Mouse (Mus musculus) brown adipose tissue, adult 24 weeks (tissue): ENCODE data around the gene Pcgf2. TPM values are rescaled to one million over a fixed set of nuclear protein-coding genes. Genes with fewer than 3 reads are reported as not detected.

ENCODE experiments used
- H3K27ac ChIP-seq: fragments of 200-500 bp; replicated peaks from 2 replicates; pipeline ENCODE4 v1.5.1; 2012; ENCODE audit warnings: low read depth, mild to moderate bottlenecking, low read length
- H3K4me1 ChIP-seq: fragments of 200-500 bp; 2 replicates; pipeline ENCODE4 v1.6.1; 2012; ENCODE audit warnings: low read length, mixed read lengths; ENCODE audit not compliant: control insufficient read depth, insufficient read depth, insufficient read length
- H3K4me3 ChIP-seq: fragments of 200-500 bp; 2 replicates; pipeline ENCODE4 v1.5.1; 2012; ENCODE audit warnings: low read depth, mild to moderate bottlenecking, low read length, moderate library complexity; ENCODE audit not compliant: insufficient read depth
- polyA plus RNA-seq: library from polyadenylated mRNA; stranded (reverse); fragments of >200 nt; gene quantifications from 2 replicates; pipeline ENCODE4 v1.2.4, GENCODE M21; 2012; ENCODE audit not compliant: missing spikeins, insufficient read depth, insufficient read length

Pcgf2 gene
- polyA plus RNA-seq, 1 experiment = 12.7 TPM

- H3K4me3 ChIP-seq = no peak overlapping the region
- H3K4me1 ChIP-seq = peaks cover 5% of the 10 kb centered on the region; the same call in 1 of the 2 replicates
- H3K27ac ChIP-seq = no peak overlapping the region
Observed at GRCm38 (mm10) chr11:97733689-97734088, 33.4 kb upstream of the Pcgf2 start.

GRCm38 (mm10) chr11:97728730-97729129 is 28.4 kb upstream of the Pcgf2 start:
- peaks cover 3% of the 10 kb centered on the region; the same call in 1 of the 2 replicates for H3K4me1 ChIP-seq
- H3K27ac ChIP-seq = no peak overlapping the region

GRCm38 (mm10) chr11:97728311-97728710 is 28.0 kb upstream of the Pcgf2 start:
- H3K4me1 ChIP-seq = no peaks in the 10 kb centered on the region
- H3K4me3 ChIP-seq = no peak overlapping the region
- H3K27ac ChIP-seq = no peak overlapping the region

More at GRCm38 (mm10) chr11:97728730-97729129, 28.4 kb upstream of the Pcgf2 start:
- H3K4me3 ChIP-seq = no peak overlapping the region

- no peak overlapping the region for H3K27ac ChIP-seq
- H3K4me1 ChIP-seq = no peaks in the 10 kb centered on the region
- H3K4me3 ChIP-seq = no peak overlapping the region
Observed at GRCm38 (mm10) chr11:97723709-97724108, 23.4 kb upstream of the Pcgf2 start.

GRCm38 (mm10) chr11:97721338-97721737 is 21.0 kb upstream of the Pcgf2 start:
- no peak overlapping the region for H3K4me3 ChIP-seq
- no peak overlapping the region for H3K27ac ChIP-seq
- H3K4me1 ChIP-seq = no peaks in the 10 kb centered on the region

GRCm38 (mm10) chr11:97719041-97719440 is 18.7 kb upstream of the Pcgf2 start:
- no peak overlapping the region for H3K27ac ChIP-seq
- H3K4me3 ChIP-seq = no peak overlapping the region
- no peaks in the 10 kb centered on the region for H3K4me1 ChIP-seq

GRCm38 (mm10) chr11:97718281-97718860 is 18.1 kb upstream of the Pcgf2 start:
- Histone ChIP-seq H3K4me3 (no peak overlapping the region), H3K27ac (no peak overlapping the region), H3K4me1 (no peaks in the 10 kb centered on the region)

- no peak overlapping the region for H3K4me3 ChIP-seq
- H3K27ac ChIP-seq = no peak overlapping the region
- no peaks in the 10 kb centered on the region for H3K4me1 ChIP-seq
Observed at GRCm38 (mm10) chr11:97717369-97718280, 17.3 kb upstream of the Pcgf2 start.

- Histone ChIP-seq H3K27ac (no peak overlapping the region), H3K4me3 (no peak overlapping the region), H3K4me1 (no peaks in the 10 kb centered on the region)
Observed at GRCm38 (mm10) chr11:97716021-97716420, 15.7 kb upstream of the Pcgf2 start.

GRCm38 (mm10) chr11:97714784-97715760 is 14.8 kb upstream of the Pcgf2 start:
- Histone ChIP-seq H3K27ac (no peak overlapping the region), H3K4me3 (no peak overlapping the region), H3K4me1 (no peaks in the 10 kb centered on the region)

- Histone ChIP-seq H3K4me3 (no peak overlapping the region), H3K4me1 (no peaks in the 10 kb centered on the region), H3K27ac (no peak overlapping the region)
Observed at GRCm38 (mm10) chr11:97714356-97714755, 14.1 kb upstream of the Pcgf2 start.

GRCm38 (mm10) chr11:97713896-97714295 is 13.6 kb upstream of the Pcgf2 start:
- Histone ChIP-seq H3K4me3 (no peak overlapping the region), H3K4me1 (no peaks in the 10 kb centered on the region), H3K27ac (no peak overlapping the region)

- H3K4me3 ChIP-seq = no peak overlapping the region
- no peak overlapping the region for H3K27ac ChIP-seq
- no peaks in the 10 kb centered on the region for H3K4me1 ChIP-seq
Observed at GRCm38 (mm10) chr11:97712286-97712685, 12.0 kb upstream of the Pcgf2 start.

- Histone ChIP-seq H3K4me1 (no peaks in the 10 kb centered on the region), H3K27ac (no peak overlapping the region), H3K4me3 (no peak overlapping the region)
Observed at GRCm38 (mm10) chr11:97711200-97711900, 11.1 kb upstream of the Pcgf2 start.
